Mouse (Mus musculus) hindlimb bud, embryonic 11.5 days (tissue): ENCODE measurements around the gene Cdk2ap2.
"Not testable (repeated sequence)": the region's sequence is repeated elsewhere in the genome, so short reads cannot be mapped to it uniquely, and the experiment has no call there.

ENCODE experiments used
- DNase-seq: peaks from one replicate; pipeline ENCODE4 v3.0.0-alpha.2; 2012; ENCODE audit warnings: low read depth, low spot score; ENCODE audit errors: extremely low spot score

The Cdk2ap2 gene

GRCm38 (mm10) chr19:4135963-4136345 is 39.0 kb downstream of the Cdk2ap2 start:
- DNase-seq = not testable (repeated sequence)

GRCm38 (mm10) chr19:4136463-4136862 is 39.5 kb downstream of the Cdk2ap2 start:
- no peak for DNase-seq

- no peak for DNase-seq
Measured at GRCm38 (mm10) chr19:4137913-4138312, 40.9 kb downstream of the Cdk2ap2 start.

- DNase-seq = no peak
Measured at GRCm38 (mm10) chr19:4139446-4139845, 42.5 kb downstream of the Cdk2ap2 start, which contains the start of gene Gpr152. Gpr152 (plus strand) TSS chr19:4139787.

GRCm38 (mm10) chr19:4140147-4140546 is 43.2 kb downstream of the Cdk2ap2 start:
- no peak for DNase-seq

- no peak for DNase-seq
Measured at GRCm38 (mm10) chr19:4142416-4143173, 45.6 kb downstream of the Cdk2ap2 start.

GRCm38 (mm10) chr19:4143759-4144268 is 46.8 kb downstream of the Cdk2ap2 start, which contains the start of gene Cabp4:
Cabp4 (minus strand) TSS chr19:4144033.
- no peak for DNase-seq

GRCm38 (mm10) chr19:4144550-4145498 is 47.8 kb downstream of the Cdk2ap2 start:
- DNase-seq = no peak

GRCm38 (mm10) chr19:4145936-4146335 is 49.0 kb downstream of the Cdk2ap2 start:
- DNase-seq = no peak

- no peak for DNase-seq
Measured at GRCm38 (mm10) chr19:4146366-4147021, 49.5 kb downstream of the Cdk2ap2 start.

GRCm38 (mm10) chr19:4147022-4147405 is 50.0 kb downstream of the Cdk2ap2 start:
- DNase-seq = no peak

GRCm38 (mm10) chr19:4147782-4148490 is 51.0 kb downstream of the Cdk2ap2 start:
- no peak for DNase-seq

- DNase-seq = peak; percentile 54
Measured at GRCm38 (mm10) chr19:4148491-4148806, 51.5 kb downstream of the Cdk2ap2 start, which contains the start of gene Coro1b. Coro1b (plus strand) TSS chr19:4148619.
